Mouse (Mus musculus): ENCODE data around the gene Shkbp1.

- TF ChIP-seq MAX (IDR thresholded peaks at IDR 0.05; ENCODE audit: low read length) (no peak), HCFC1 (IDR thresholded peaks at IDR 0.05; ENCODE audit: low read depth, low read length) (no peak), NELFE (IDR thresholded peaks at IDR 0.05; ENCODE audit: low read depth, low read length) (no peak)
Measured at GRCm38 (mm10) chr7:27309832-27310231, 46.0 kb downstream of the Shkbp1 start.

Data from CH12.LX (cell line).